Mouse (Mus musculus) MEL (cell line): Measurements from ENCODE around the gene Prepl. TPM values are rescaled to one million over a fixed set of nuclear protein-coding genes. Genes with fewer than 3 reads are reported as not detected.

ENCODE experiments used
- DNase-seq: peaks from one replicate; pipeline ENCODE4 v3.0.0; 2011; ENCODE audit warnings: low read depth, low spot score
- H3K27ac ChIP-seq: 2 replicates; pipeline ENCODE4 v1.5.1; 2012; ENCODE audit warnings: low read depth, mild to moderate bottlenecking, control low read depth, low read length, moderate library complexity; ENCODE audit not compliant: control insufficient read depth
- H3K27me3 ChIP-seq, 2 experiments: fragments of 150-350 bp in 1 of 2; sonication (generic) in 1 of 2; 2 replicates each; pipeline ENCODE4 v1.6.1; 2012; ENCODE audit warnings: low read length in 2 of 2, mild to moderate bottlenecking in 2 of 2, improper control_type of control experiment in 1 of 2, moderate library complexity in 1 of 2; ENCODE audit not compliant: insufficient read depth in 2 of 2, control insufficient read depth in 1 of 2
- H3K36me3 ChIP-seq, 2 experiments: 2 replicates each; pipeline ENCODE4 v1.6.1; 2012 to 2014; ENCODE audit warnings: low read length in 2 of 2, improper control_type of control experiment in 1 of 2, inconsistent platforms in 1 of 2, mild to moderate bottlenecking in 1 of 2; ENCODE audit not compliant: insufficient read depth in 2 of 2, control insufficient read depth in 1 of 2
- H3K4me1 ChIP-seq, 2 experiments: fragments of 150-350 bp in 1 of 2; sonication (generic) in 1 of 2; 2 replicates each; pipeline ENCODE4 v1.6.1; 2012; ENCODE audit warnings: low read length in 2 of 2, improper control_type of control experiment in 1 of 2, mild to moderate bottlenecking in 1 of 2; ENCODE audit not compliant: insufficient read depth in 2 of 2, control insufficient read depth in 1 of 2
- H3K4me3 ChIP-seq, 2 experiments: fragments of 150-350 bp in 1 of 2; sonication (generic) in 1 of 2; 2 replicates each; pipeline ENCODE4 v1.5.1; 2012; ENCODE audit warnings: low read depth in 2 of 2, low read length in 2 of 2, mild to moderate bottlenecking in 2 of 2, moderate library complexity in 2 of 2, control low read depth in 1 of 2, improper control_type of control experiment in 1 of 2; ENCODE audit not compliant: control insufficient read depth in 1 of 2, insufficient read depth in 1 of 2
- H3K79me2 ChIP-seq: 2 replicates; pipeline ENCODE4 v1.6.1; 2012; ENCODE audit warnings: mild to moderate bottlenecking, low read length, moderate library complexity; ENCODE audit not compliant: control insufficient read depth, poor library complexity, insufficient read depth
- H3K9ac ChIP-seq: 2 replicates; pipeline ENCODE4 v1.6.1; 2012; ENCODE audit warnings: low read depth, mild to moderate bottlenecking, control low read depth, low read length, moderate library complexity; ENCODE audit not compliant: control insufficient read depth, poor library complexity, severe bottlenecking
- H3K9me3 ChIP-seq: fragments of 150-350 bp; sonication (generic); replicated peaks from 2 replicates; pipeline ENCODE4 v1.6.1; 2012; ENCODE audit warnings: mild to moderate bottlenecking, low read length, improper control_type of control experiment, moderate library complexity; ENCODE audit not compliant: insufficient read depth
- BHLHE40 ChIP-seq: IDR thresholded peaks from 2 replicates; pipeline ENCODE4 v1.6.1; 2012; ENCODE audit warnings: low read depth, mild to moderate bottlenecking, inconsistent platforms, low read length, improper control_type of control experiment, borderline replicate concordance
- CHD1 ChIP-seq: IDR thresholded peaks from 2 replicates; pipeline ENCODE4 v1.6.1; 2012; ENCODE audit warnings: low read depth, mild to moderate bottlenecking, inconsistent platforms, low read length, improper control_type of control experiment
- CHD2 ChIP-seq: IDR thresholded peaks from 2 replicates; pipeline ENCODE4 v1.6.1; 2011; ENCODE audit warnings: low read length, improper control_type of control experiment
- EP300 ChIP-seq, 2 experiments: IDR thresholded peaks; 2 replicates each; pipeline ENCODE4 v1.6.1; 2011; ENCODE audit warnings: improper control_type of control experiment in 2 of 2, low read length in 2 of 2, low read depth in 1 of 2, mild to moderate bottlenecking in 1 of 2
- GABPA ChIP-seq: IDR thresholded peaks from 2 replicates; pipeline ENCODE4 v1.6.1; 2012; ENCODE audit warnings: low read depth, mild to moderate bottlenecking, inconsistent platforms, low read length, improper control_type of control experiment, moderate library complexity
- GATA1 ChIP-seq: IDR thresholded peaks from 2 replicates; pipeline ENCODE4 v1.6.1; 2011; ENCODE audit warnings: low read depth, low read length, improper control_type of control experiment
- KAT2A ChIP-seq: conservative IDR thresholded peaks from 2 replicates; pipeline ENCODE4 v1.6.1; 2012; ENCODE audit warnings: low read depth, low read length, improper control_type of control experiment, inconsistent platforms
- MAX ChIP-seq: IDR thresholded peaks from 2 replicates; pipeline ENCODE4 v1.6.1; 2011; ENCODE audit warnings: low read length, improper control_type of control experiment
- MAZ ChIP-seq: IDR thresholded peaks from 2 replicates; pipeline ENCODE4 v1.6.1; 2012; ENCODE audit warnings: low read depth, mild to moderate bottlenecking, inconsistent platforms, low read length, improper control_type of control experiment
- SIN3A ChIP-seq: IDR thresholded peaks from 2 replicates; pipeline ENCODE4 v1.6.1; 2012; ENCODE audit warnings: low read length, improper control_type of control experiment, inconsistent platforms
- TCF12 ChIP-seq: IDR thresholded peaks from 2 replicates; pipeline ENCODE4 v1.6.1; 2014; ENCODE audit warnings: low read depth, mild to moderate bottlenecking, inconsistent platforms, low read length, improper control_type of control experiment, moderate library complexity
- UBTF ChIP-seq: IDR thresholded peaks from 2 replicates; pipeline ENCODE4 v1.6.1; 2012; ENCODE audit warnings: low read depth, mild to moderate bottlenecking, inconsistent platforms, low read length, improper control_type of control experiment, moderate library complexity, borderline replicate concordance; ENCODE audit not compliant: insufficient read depth
- USF2 ChIP-seq, 2 experiments: IDR thresholded peaks; 2 replicates each; pipeline ENCODE4 v1.6.1; 2011 to 2012; ENCODE audit warnings: improper control_type of control experiment in 2 of 2, low read length in 2 of 2, borderline replicate concordance in 1 of 2, inconsistent platforms in 1 of 2, low read depth in 1 of 2, mild to moderate bottlenecking in 1 of 2; ENCODE audit not compliant: insufficient read depth in 1 of 2
- ZKSCAN1 ChIP-seq: IDR thresholded peaks from 2 replicates; pipeline ENCODE4 v1.6.1; 2012; ENCODE audit warnings: low read depth, mild to moderate bottlenecking, inconsistent platforms, low read length, improper control_type of control experiment, moderate library complexity
- ZMIZ1 ChIP-seq: IDR thresholded peaks from 2 replicates; pipeline ENCODE4 v1.6.1; 2012; ENCODE audit warnings: low read depth, mild to moderate bottlenecking, inconsistent platforms, low read length, improper control_type of control experiment, moderate library complexity
- ZNF384 ChIP-seq: IDR thresholded peaks from 2 replicates; pipeline ENCODE4 v1.6.1; 2012; ENCODE audit warnings: low read depth, mild to moderate bottlenecking, inconsistent platforms, low read length, improper control_type of control experiment
- polyA plus RNA-seq, 2 experiments: library from polyadenylated mRNA; stranded (reverse) in 1 of 2; unstranded in 1 of 2; fragments of >175 nt in 1 of 2; fragments of >200 nt in 1 of 2; gene quantifications; 2 replicates each; pipeline versions ENCODE4 v1.2.1 to v1.2.4; 2012; ENCODE audit warnings: low replicate concordance in 2 of 2, low read depth in 1 of 2; ENCODE audit not compliant: insufficient read length in 2 of 2, insufficient read depth in 1 of 2, missing spikeins in 1 of 2
- total RNA-seq: library from RNA; depleted of rRNA; stranded (reverse); fragments of 300-350 nt; gene quantifications from 2 replicates; pipeline ENCODE4 v1.2.3, GENCODE M21; 2012

The Prepl gene
- total and polyA plus RNA-seq, 3 experiments, result 12.2 to 23.2 TPM; not detected in 1

DNA sequence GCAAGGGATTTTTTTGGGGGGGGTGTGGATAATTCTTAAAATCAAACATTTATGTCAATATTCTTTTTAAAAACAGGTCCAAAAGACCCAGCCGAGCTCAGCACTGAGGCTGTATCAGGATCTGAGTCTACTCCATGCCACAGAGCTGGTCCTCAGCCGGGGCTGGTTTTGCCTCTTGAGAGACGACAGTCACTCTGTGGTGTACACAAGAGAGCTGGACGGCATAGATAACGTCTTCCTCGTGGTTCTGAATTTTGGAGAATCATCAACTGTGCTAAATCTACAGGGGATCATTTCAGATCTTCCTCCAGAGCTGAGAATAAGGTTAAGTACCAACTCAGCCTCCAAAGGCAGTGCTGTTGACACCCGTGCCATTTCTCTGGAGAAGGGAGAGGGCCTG, 26.5 kb downstream of the Prepl start:
- no peak overlapping the region for H3K4me3 ChIP-seq
- H3K36me3 ChIP-seq, result no peaks in the 10 kb centered on the region; a peak in 1 of 4 replicates
- TF ChIP-seq UBTF, result no peak
- TF ChIP-seq ZMIZ1, result no peak
- no peak for TF ChIP-seq SIN3A
- no peak for TF ChIP-seq ZNF384
- TF ChIP-seq BHLHE40, result no peak
- TF ChIP-seq CHD2, result no peak
- TF ChIP-seq KAT2A, result no peak
- TF ChIP-seq EP300 (IDR thresholded peaks at IDR 0.05; ENCODE audit: low read depth in 1 of 2, low read length in 2 of 2), result no peak
- TF ChIP-seq ZKSCAN1, result no peak

DNA sequence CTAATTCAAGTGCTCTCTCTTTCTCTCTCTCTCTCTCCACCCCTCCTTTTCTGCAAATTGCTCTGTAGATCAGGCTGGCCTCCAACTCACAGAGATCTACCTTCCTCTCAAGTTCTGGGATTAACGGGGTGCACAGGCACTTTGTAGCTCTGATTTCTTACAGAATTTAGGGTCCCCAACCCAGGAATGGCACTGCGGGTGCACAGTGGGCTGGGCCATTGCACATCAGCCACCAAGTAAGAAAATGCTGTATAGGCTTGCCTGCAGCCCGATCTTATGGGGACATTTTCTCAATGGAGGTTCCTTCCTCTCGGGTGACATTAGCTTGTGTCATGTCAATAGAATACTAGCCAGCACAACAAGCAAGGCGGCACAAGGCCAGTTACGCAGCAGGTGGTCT, 30.9 kb downstream of the Prepl start:
- no peaks in the 10 kb centered on the region for H3K27me3 ChIP-seq
- no peaks in the 10 kb centered on the region for H3K36me3 ChIP-seq
- H3K27ac ChIP-seq, result no peak overlapping the region
- DNase-seq, result no peak
- no peaks in the 10 kb centered on the region for H3K79me2 ChIP-seq
- TF ChIP-seq ZNF384, result no peak
- no peak for TF ChIP-seq TCF12
- no peak for TF ChIP-seq GABPA
- no peaks in the 10 kb centered on the region for H3K4me1 ChIP-seq
- H3K9ac ChIP-seq, result no peak overlapping the region
- H3K9me3 ChIP-seq, result no peaks in the 10 kb centered on the region
- no peak overlapping the region for H3K4me3 ChIP-seq

More for the DNA sequence above, 26.5 kb downstream of the Prepl start:
- no peak for DNase-seq
- Histone ChIP-seq H3K9ac (no peak overlapping the region), H3K4me1 (no peaks in the 10 kb centered on the region), H3K79me2 (no peaks in the 10 kb centered on the region), H3K27me3 (no peaks in the 10 kb centered on the region), H3K9me3 (no peaks in the 10 kb centered on the region), H3K27ac (no peak overlapping the region)

DNA sequence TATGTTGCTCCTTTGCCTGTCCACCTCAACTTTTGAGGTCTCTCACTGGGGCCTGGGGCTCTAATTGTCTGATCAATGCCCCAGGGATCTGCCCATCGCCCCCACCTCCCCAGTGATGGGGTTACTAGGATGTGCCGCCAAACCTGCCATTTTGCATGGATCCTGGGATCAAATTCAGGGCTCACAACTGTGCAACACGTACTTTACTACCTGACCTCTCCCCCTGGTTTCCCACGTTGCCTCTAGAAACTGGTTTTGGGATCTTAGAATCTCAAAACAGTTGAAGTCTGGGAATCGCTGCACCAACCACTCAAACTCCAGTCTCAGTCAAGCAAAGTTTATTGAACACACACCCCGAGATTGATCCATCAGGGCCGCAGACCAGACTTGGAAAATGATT, 31.8 kb downstream of the Prepl start:
- no peaks in the 10 kb centered on the region for H3K36me3 ChIP-seq
- TF ChIP-seq CHD1 (no peak), KAT2A (no peak), USF2 (IDR thresholded peaks at IDR 0.05; ENCODE audit: borderline replicate concordance in 1 of 2, insufficient read depth in 1 of 2, low read depth in 1 of 2, low read length in 2 of 2) (no peak), ZNF384 (no peak), ZMIZ1 (no peak), BHLHE40 (no peak), MAZ (no peak), GABPA (no peak), MAX (no peak), GATA1 (no peak)
- no peaks in the 10 kb centered on the region for H3K79me2 ChIP-seq
- H3K9ac ChIP-seq, result no peak overlapping the region
- H3K4me1 ChIP-seq, result no peaks in the 10 kb centered on the region
- H3K9me3 ChIP-seq, result no peaks in the 10 kb centered on the region
- no peaks in the 10 kb centered on the region for H3K27me3 ChIP-seq
- H3K27ac ChIP-seq, result no peak overlapping the region
- DNase-seq, result no peak
- H3K4me3 ChIP-seq, result no peak overlapping the region
